Mouse (Mus musculus): Measurements from ENCODE around the gene Cspg5. TPM values are rescaled to one million over a fixed set of nuclear protein-coding genes. Genes with fewer than 3 reads are reported as not detected.

Cspg5 gene
- polyA plus RNA-seq, 1 experiment: 0.24 TPM

GRCm38 (mm10) chr9:110228671-110229070, 14.9 kb upstream of the Cspg5 start:
- no peaks in the 10 kb centered on the region for H3K27me3 ChIP-seq (ENCODE audit: control insufficient read depth, insufficient read depth, insufficient read length)
- TF ChIP-seq SRF (IDR thresholded peaks at IDR 0.05; ENCODE audit: control insufficient read depth, insufficient read length, low read depth) (no peak), REST (IDR thresholded peaks at IDR 0.05; ENCODE audit: insufficient read depth, insufficient read length) (no peak), CEBPB (IDR thresholded peaks at IDR 0.05; ENCODE audit: insufficient read depth, poor library complexity, severe bottlenecking) (no peak), MAX (IDR thresholded peaks at IDR 0.05; ENCODE audit: low read depth) (no peak)
- no peak overlapping the region for H3K4me3 ChIP-seq
- peaks cover 19% of the 10 kb centered on the region for H3K36me3 ChIP-seq (ENCODE audit: control insufficient read depth, insufficient read depth)
- H3K4me2 ChIP-seq (ENCODE audit: low read depth): no peak overlapping the region
- no peaks in the 10 kb centered on the region for H3K79me2 ChIP-seq (ENCODE audit: control insufficient read depth, insufficient read depth)
- no peak overlapping the region for H3ac ChIP-seq (ENCODE audit: control insufficient read depth, insufficient read length)

GRCm38 (mm10) chr9:110229112-110229511, 14.5 kb upstream of the Cspg5 start:
- peaks cover 19% of the 10 kb centered on the region for H3K36me3 ChIP-seq (ENCODE audit: control insufficient read depth, insufficient read depth)
- no peak overlapping the region for H3K4me3 ChIP-seq
- no peaks in the 10 kb centered on the region for H3K79me2 ChIP-seq (ENCODE audit: control insufficient read depth, insufficient read depth)
- H3ac ChIP-seq (ENCODE audit: control insufficient read depth, insufficient read length): no peak overlapping the region
- H3K27me3 ChIP-seq (ENCODE audit: control insufficient read depth, insufficient read depth, insufficient read length): no peaks in the 10 kb centered on the region
- TF ChIP-seq TCF12 (IDR thresholded peaks at IDR 0.05; ENCODE audit: insufficient read depth, poor library complexity, severe bottlenecking) (no peak), E2F4 (IDR thresholded peaks at IDR 0.05; ENCODE audit: insufficient read depth) (no peak), MYOD1 (IDR thresholded peaks at IDR 0.05; ENCODE audit: control insufficient read depth in 1 of 3, insufficient read length in 2 of 3, low read depth in 2 of 3) (no peak), USF1 (IDR thresholded peaks at IDR 0.05; ENCODE audit: low read depth) (no peak), CEBPB (IDR thresholded peaks at IDR 0.05; ENCODE audit: insufficient read depth, poor library complexity, severe bottlenecking) (no peak), TCF3 (IDR thresholded peaks at IDR 0.05; ENCODE audit: insufficient read length, low read depth) (no peak), MAX (IDR thresholded peaks at IDR 0.05; ENCODE audit: low read depth) (no peak), POLR2AphosphoS2 (IDR thresholded peaks at IDR 0.05; ENCODE audit: insufficient read length, low read depth) (no peak), POLR2A (IDR thresholded peaks at IDR 0.05; ENCODE audit: insufficient read length, low read depth) (no peak), REST (IDR thresholded peaks at IDR 0.05; ENCODE audit: insufficient read depth, insufficient read length) (no peak), MYOG (IDR thresholded peaks at IDR 0.05; ENCODE audit: control insufficient read depth in 1 of 3, insufficient read depth in 1 of 3, insufficient read length in 2 of 3, low read depth in 2 of 3) (no peak), SRF (IDR thresholded peaks at IDR 0.05; ENCODE audit: control insufficient read depth, insufficient read length, low read depth) (no peak)
- no peak overlapping the region for H3K4me2 ChIP-seq (ENCODE audit: low read depth)

- Histone ChIP-seq H3K36me3 (ENCODE audit: control insufficient read depth, insufficient read depth) (peaks cover 21% of the 10 kb centered on the region), H3K79me2 (ENCODE audit: control insufficient read depth, insufficient read depth) (no peaks in the 10 kb centered on the region), H3K4me3 (no peak overlapping the region), H3K4me2 (ENCODE audit: low read depth) (no peak overlapping the region), H3ac (ENCODE audit: control insufficient read depth, insufficient read length) (no peak overlapping the region), H3K27me3 (ENCODE audit: control insufficient read depth, insufficient read depth, insufficient read length) (no peaks in the 10 kb centered on the region)
- TF ChIP-seq CEBPB (IDR thresholded peaks at IDR 0.05; ENCODE audit: insufficient read depth, poor library complexity, severe bottlenecking) (no peak), MYOD1 (IDR thresholded peaks at IDR 0.05; ENCODE audit: control insufficient read depth in 1 of 3, insufficient read length in 2 of 3, low read depth in 2 of 3) (no peak), USF1 (IDR thresholded peaks at IDR 0.05; ENCODE audit: low read depth) (no peak), TCF12 (IDR thresholded peaks at IDR 0.05; ENCODE audit: insufficient read depth, poor library complexity, severe bottlenecking) (no peak), REST (IDR thresholded peaks at IDR 0.05; ENCODE audit: insufficient read depth, insufficient read length) (no peak), MYOG (IDR thresholded peaks at IDR 0.05; ENCODE audit: control insufficient read depth in 1 of 3, insufficient read depth in 1 of 3, insufficient read length in 2 of 3, low read depth in 2 of 3) (no peak), POLR2A (IDR thresholded peaks at IDR 0.05; ENCODE audit: insufficient read length, low read depth) (no peak), MAX (IDR thresholded peaks at IDR 0.05; ENCODE audit: low read depth) (no peak), TCF3 (IDR thresholded peaks at IDR 0.05; ENCODE audit: insufficient read length, low read depth) (no peak), SRF (IDR thresholded peaks at IDR 0.05; ENCODE audit: control insufficient read depth, insufficient read length, low read depth) (no peak), POLR2AphosphoS2 (IDR thresholded peaks at IDR 0.05; ENCODE audit: insufficient read length, low read depth) (no peak), E2F4 (IDR thresholded peaks at IDR 0.05; ENCODE audit: insufficient read depth) (no peak)
Observed at GRCm38 (mm10) chr9:110229566-110230248, 13.9 kb upstream of the Cspg5 start.

GRCm38 (mm10) chr9:110230395-110231071, 13.1 kb upstream of the Cspg5 start:
- H3K79me2 ChIP-seq (ENCODE audit: control insufficient read depth, insufficient read depth): no peaks in the 10 kb centered on the region
- no peaks in the 10 kb centered on the region for H3K27me3 ChIP-seq (ENCODE audit: control insufficient read depth, insufficient read depth, insufficient read length)
- no peak overlapping the region for H3K4me3 ChIP-seq
- H3ac ChIP-seq (ENCODE audit: control insufficient read depth, insufficient read length): no peak overlapping the region
- no peak overlapping the region for H3K4me2 ChIP-seq (ENCODE audit: low read depth)
- TF ChIP-seq TCF12 (IDR thresholded peaks at IDR 0.05; ENCODE audit: insufficient read depth, poor library complexity, severe bottlenecking) (no peak), USF1 (IDR thresholded peaks at IDR 0.05; ENCODE audit: low read depth) (no peak), MYOG (IDR thresholded peaks at IDR 0.05; ENCODE audit: control insufficient read depth in 1 of 3, insufficient read depth in 1 of 3, insufficient read length in 2 of 3, low read depth in 2 of 3) (no peak), POLR2A (IDR thresholded peaks at IDR 0.05; ENCODE audit: insufficient read length, low read depth) (no peak), TCF3 (IDR thresholded peaks at IDR 0.05; ENCODE audit: insufficient read length, low read depth) (no peak), MAX (IDR thresholded peaks at IDR 0.05; ENCODE audit: low read depth) (no peak), REST (IDR thresholded peaks at IDR 0.05; ENCODE audit: insufficient read depth, insufficient read length) (no peak), E2F4 (IDR thresholded peaks at IDR 0.05; ENCODE audit: insufficient read depth) (no peak), CEBPB (IDR thresholded peaks at IDR 0.05; ENCODE audit: insufficient read depth, poor library complexity, severe bottlenecking) (no peak), MYOD1 (IDR thresholded peaks at IDR 0.05; ENCODE audit: control insufficient read depth in 1 of 3, insufficient read length in 2 of 3, low read depth in 2 of 3) (no peak), SRF (IDR thresholded peaks at IDR 0.05; ENCODE audit: control insufficient read depth, insufficient read length, low read depth) (no peak), POLR2AphosphoS2 (IDR thresholded peaks at IDR 0.05; ENCODE audit: insufficient read length, low read depth) (no peak)
- peaks cover 30% of the 10 kb centered on the region for H3K36me3 ChIP-seq (ENCODE audit: control insufficient read depth, insufficient read depth)

Data from myocyte (in vitro differentiated cells).